Mouse (Mus musculus) ovary, adult 10 weeks (tissue): ENCODE measurements around the gene Ccl21a. TPM values are rescaled to one million over a fixed set of nuclear protein-coding genes. Genes with fewer than 3 reads are reported as not detected.

Experiments
- polyA plus RNA-seq: library from polyadenylated mRNA; stranded (reverse); fragments of 350-450 nt; fragmentation: Illumina TruSeq; extraction: RNeasy Lipid Tissue Mini Kit (QIAGEN cat#74804); gene quantifications from one replicate; pipeline ENCODE4 v1.2.3, GENCODE M21; 2014

Ccl21a gene
- polyA plus RNA-seq: not detected

DNA sequence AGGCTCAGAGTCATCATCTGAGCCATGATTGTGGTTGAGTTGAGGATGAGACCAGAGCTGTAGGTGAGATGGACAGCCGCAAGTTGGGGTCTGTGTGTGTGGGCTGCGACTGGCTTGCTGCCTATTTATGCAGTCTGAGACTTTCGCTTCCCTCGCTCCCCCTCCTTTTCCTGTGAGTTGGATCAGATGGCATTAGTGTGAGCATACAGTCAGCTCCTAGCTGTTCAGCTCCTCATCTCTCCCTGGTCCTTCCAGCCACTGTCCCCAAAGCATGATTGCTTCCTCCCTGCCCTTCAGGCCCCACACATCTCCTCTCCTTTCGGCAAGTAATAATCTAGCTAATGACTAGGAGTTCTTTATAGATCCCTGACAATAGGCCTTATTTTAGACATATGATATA, at the start of gene Ccl21a:
Gene Ccl21a (minus strand): TSS at position 101 of the 400 bp plus-strand sequence.

GRCm38 (mm10) chr4:42756477-42756876, 17.3 kb downstream of the Ccl21a start, which contains the start of gene Ccl19:
Gene Ccl19, minus strand, starts transcription at chr4:42756577.

GRCm38 (mm10) chr4:42735245-42735644, 38.5 kb downstream of the Ccl21a start, which contains the start of gene 4930578G10Rik:
Gene 4930578G10Rik, plus strand, starts transcription at chr4:42735545.

Other genes with a start within 250 kb of the Ccl21a start
- gene Fam205a2, start 245.8 kb downstream of the Ccl21a start, polyA plus RNA-seq: not detected
- 6.1 TPM for gene Gm10591, start 161.8 kb downstream of the Ccl21a start, polyA plus RNA-seq
- not detected for gene Gm2564, start 144.3 kb downstream of the Ccl21a start, polyA plus RNA-seq
- not detected for gene Ccl27b, start 118.7 kb downstream of the Ccl21a start, polyA plus RNA-seq
- not detected for gene Il11ra2, start 112.1 kb downstream of the Ccl21a start, polyA plus RNA-seq
- gene 4930578G10Rik, start 38.4 kb downstream of the Ccl21a start, polyA plus RNA-seq: not detected
- not detected for gene Ccl19, start 17.4 kb downstream of the Ccl21a start, polyA plus RNA-seq
- not detected for gene Fam205a1, start 79.9 kb upstream of the Ccl21a start, polyA plus RNA-seq
- not detected for gene Gm12394, start 82.8 kb upstream of the Ccl21a start, polyA plus RNA-seq
- gene Fam205c, start 100.2 kb upstream of the Ccl21a start, polyA plus RNA-seq: not detected
- 1.1 TPM for gene Phf24, start 142.7 kb upstream of the Ccl21a start, polyA plus RNA-seq
- 0.83 TPM for gene Dnajb5, start 175.8 kb upstream of the Ccl21a start, polyA plus RNA-seq
- not detected for gene 1700022I11Rik, start 195.6 kb upstream of the Ccl21a start, polyA plus RNA-seq
- 261 TPM for gene Vcp, start 226.5 kb upstream of the Ccl21a start, polyA plus RNA-seq
- 4.3 TPM for gene Fancg, start 236.5 kb upstream of the Ccl21a start, polyA plus RNA-seq